Mouse (Mus musculus) heart, postnatal 36 days (tissue): ENCODE results near the gene Lexm. TPM values are rescaled to one million over a fixed set of nuclear protein-coding genes. Genes with fewer than 3 reads are reported as not detected.
A peak's percentile ranks its signal among the peaks of the same experiment; 100 is the strongest.

ENCODE experiments used
- DNase-seq, 2 experiments: peaks; one replicate each; pipeline ENCODE4 v3.0.0; 2021 to 2022
- intact Hi-C: fragments of 180-260 bp; cut with DNase I; formaldehyde crosslinking; loops from one replicate; pipeline ENCODE4 v1.15.1; 2025
- total RNA-seq, 2 experiments: library from RNA; stranded (reverse); gene quantifications; 2 replicates each; pipeline ENCODE4 v1.2.3; 2021

Lexm gene
- total RNA-seq, 2 experiments from 2014 or later, result not detected

DNA sequence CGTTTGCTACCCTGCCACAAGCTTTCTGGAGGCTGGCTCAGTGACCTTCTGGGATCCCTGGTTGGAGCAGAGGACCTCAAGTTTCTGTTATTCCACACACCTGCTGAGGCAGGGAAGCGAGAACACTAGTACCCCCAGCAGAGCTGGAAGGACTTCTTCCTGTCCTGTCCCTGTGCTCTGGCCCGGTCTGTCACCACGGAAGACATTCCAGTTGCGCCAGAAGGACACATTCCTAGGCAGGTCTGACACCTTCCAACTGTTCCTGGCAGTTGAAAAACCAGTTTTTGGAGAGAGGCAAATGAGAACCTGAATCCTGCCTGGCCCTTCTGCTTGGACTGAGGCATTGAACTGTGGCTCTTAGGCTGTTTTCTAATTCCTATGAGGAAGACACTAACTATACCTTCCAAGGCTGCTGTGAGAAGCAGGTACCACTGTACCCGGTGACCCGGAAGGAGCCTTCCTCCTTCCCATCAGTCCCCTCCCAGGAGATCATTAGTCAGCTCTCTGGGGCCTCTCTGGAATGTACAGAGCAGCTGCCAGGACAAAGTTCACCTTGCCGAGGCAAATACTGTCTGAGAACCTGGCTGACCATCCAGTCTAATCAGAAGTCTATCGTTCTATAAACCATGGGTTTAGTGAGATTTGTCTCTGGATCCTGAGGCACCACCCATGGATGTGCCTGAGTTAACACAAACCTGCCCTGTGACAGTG, 11.8 kb upstream of the Lexm start:
- no peak for DNase-seq
- intact Hi-C loops, result no loop called here

GRCm38 (mm10) chr4:106627809-106628208, 10.8 kb upstream of the Lexm start:
- intact Hi-C loops, result no loop called here
- no peak for DNase-seq

DNA sequence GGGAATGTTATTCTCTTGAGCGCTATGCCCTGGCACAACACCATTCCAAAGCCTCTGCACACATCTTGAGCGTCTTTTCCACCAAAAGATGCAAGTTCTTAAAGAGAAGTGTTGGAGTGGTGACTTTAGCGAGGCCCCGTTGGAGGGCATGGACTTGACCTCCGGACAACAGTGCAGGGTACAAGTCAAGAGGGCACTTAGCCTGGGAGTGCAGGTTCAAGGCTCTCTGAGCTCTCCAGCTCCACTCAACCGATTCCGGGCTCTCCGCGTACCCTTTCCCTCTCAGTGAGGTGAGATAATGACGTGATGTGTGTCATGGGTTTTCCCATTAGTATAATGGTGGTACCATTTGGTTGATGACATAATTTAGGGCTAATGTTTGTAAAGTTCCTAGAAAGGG, 7.2 kb upstream of the Lexm start:
- no peak for DNase-seq
- intact Hi-C loops, result no loop called here

DNA sequence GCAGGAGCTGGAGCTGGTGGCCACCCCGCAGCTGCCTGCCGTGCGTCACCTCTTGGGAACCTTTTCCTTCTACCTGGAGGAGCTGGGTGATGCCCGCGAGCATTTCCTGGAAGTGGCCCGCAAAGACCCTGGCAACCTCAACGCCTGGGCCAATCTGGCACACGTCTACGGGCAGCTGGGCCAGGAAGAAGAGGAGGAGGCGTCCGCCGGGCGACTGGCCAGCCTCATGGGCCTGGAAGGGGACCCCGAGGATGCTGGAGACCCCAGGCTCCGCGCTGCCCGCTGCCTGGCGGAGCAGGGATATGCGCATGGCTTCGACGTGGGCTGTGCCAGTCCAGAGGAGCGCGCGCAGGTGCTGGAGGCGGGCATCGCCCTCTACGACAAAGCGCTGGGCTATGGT, 5.7 kb upstream of the Lexm start:
- DNase-seq, result no peak
- intact Hi-C loops, result no loop called here

- intact Hi-C loops, result no loop called here
- no peak for DNase-seq
These were observed 5.0 kb upstream of the Lexm start, which contains the start of gene Ttc22 for GRCm38 (mm10) chr4:106622030-106622493. Gene Ttc22 (plus strand): TSS chr4:106622432.

DNA sequence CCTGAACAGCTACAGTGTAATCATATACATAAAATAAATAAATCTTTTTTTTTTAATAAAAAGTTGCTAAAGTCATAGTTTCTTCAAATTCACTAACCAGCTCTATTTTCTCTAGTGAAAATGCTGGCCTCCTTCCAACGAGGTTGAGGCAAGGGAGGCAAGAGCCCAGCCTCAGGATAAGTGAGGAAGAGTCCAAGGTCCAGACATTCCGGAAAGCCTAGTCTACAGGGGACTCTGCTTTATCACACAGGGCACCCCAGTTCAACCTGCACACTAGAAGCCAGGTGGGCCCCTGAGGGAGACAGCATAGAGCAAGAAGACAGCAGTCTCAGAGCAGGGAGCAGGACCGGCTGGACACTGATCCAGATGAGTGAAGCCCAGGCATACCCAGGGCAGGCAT, 4.4 kb upstream of the Lexm start:
- no peak for DNase-seq
- intact Hi-C loops, result no loop called here

- intact Hi-C loops, result no loop called here
- no peak for DNase-seq
These were observed 1.9 kb upstream of the Lexm start for GRCm38 (mm10) chr4:106618898-106619297.

GRCm38 (mm10) chr4:106615637-106616036, 1.4 kb downstream of the Lexm start:
- intact Hi-C loops, result no loop called here
- DNase-seq, result no peak

- DNase-seq, result no peak
- intact Hi-C loops, result loop anchor here (1.0 to 5.0 kb wide), 2 partner anchors 93 to 547 kb away; no protein-coding TSS in a partner anchor
These were observed 2.2 kb downstream of the Lexm start for GRCm38 (mm10) chr4:106614881-106615280.

- peak; percentile 47 to 61 for DNase-seq
- intact Hi-C loops, result loop anchor here (1.0 to 5.0 kb wide), 2 partner anchors 94 to 548 kb away; no protein-coding TSS in a partner anchor
These were observed 2.8 kb downstream of the Lexm start for GRCm38 (mm10) chr4:106614180-106614797.

- DNase-seq, result no peak
- intact Hi-C loops, result loop anchor here (5.0 kb wide), 1 partner anchor 549 kb away; no protein-coding TSS in a partner anchor
These were observed 3.5 kb downstream of the Lexm start for GRCm38 (mm10) chr4:106613560-106613959.

- DNase-seq, result no peak
- intact Hi-C loops, result loop anchor here (5.0 kb wide), 1 partner anchor 549 kb away; no protein-coding TSS in a partner anchor
These were observed 3.9 kb downstream of the Lexm start for GRCm38 (mm10) chr4:106613105-106613504.

DNA sequence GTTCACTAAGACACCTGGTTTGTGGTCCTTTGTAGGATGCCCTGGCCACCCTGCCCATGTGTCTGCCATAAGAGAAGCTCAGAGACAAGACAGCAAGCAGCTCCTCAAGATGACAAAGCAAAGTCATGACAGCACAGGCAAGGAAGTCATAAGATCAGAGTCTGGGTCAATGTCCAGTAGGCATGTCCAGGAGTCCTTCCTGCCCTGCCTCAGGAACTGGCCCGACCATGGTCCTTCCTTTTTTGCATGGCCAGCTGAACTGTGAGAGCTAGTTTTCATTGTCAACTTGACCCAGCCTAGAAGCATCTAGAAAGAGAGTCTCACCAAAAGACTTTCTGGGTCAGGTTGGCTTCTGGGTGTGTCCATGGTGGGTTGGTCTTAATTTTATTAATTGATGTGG, 9.1 kb downstream of the Lexm start:
- no peak for DNase-seq
- intact Hi-C loops, result no loop called here

DNA sequence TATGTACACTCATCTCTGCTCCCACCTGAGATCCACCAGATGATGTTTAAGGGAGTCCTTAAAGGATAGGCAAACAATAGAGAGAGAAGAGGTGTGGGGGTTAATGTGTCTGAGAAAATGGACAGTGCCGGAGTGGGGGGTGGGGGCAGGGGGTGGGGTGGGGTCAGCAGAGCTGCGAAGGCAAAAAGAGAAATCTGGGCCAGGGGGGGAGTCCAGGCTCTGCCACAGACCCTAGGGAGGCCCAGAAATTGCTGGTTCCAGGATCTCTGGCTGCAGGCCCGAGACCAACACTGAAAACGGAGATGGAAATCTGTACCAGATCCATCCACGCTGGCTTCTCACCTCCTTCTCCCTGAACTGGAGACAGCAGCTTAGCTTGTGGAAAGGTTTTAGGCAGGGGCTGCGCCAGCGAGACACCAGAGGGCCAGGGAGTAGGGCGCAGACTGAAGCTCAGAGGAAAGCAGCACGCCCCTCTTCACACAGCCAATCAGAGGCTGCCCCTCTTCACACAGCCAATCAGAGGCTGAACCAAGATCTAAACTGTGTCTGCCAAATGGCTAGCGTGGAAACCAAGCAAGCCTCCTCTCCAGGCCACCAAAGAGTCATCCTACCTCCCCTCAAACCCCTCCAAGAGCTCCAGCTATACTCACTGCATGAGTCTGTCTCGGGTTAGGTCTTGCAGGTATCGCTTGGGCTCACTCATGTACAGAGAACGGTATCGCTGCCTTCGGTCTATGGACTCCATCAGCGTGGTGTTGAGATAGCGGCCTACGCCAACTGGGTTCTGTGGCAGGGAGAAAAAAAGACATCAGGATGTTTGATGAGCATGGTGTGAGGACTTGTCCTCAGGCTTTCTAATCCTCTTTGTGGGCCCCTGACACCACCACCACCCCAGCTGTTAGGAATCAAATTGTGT, 10.1 kb downstream of the Lexm start:
- intact Hi-C loops, result no loop called here
- DNase-seq, result no peak

GRCm38 (mm10) chr4:106600770-106601169, 16.3 kb downstream of the Lexm start:
- intact Hi-C loops, result no loop called here
- DNase-seq, result no peak

GRCm38 (mm10) chr4:106599415-106599814, 17.6 kb downstream of the Lexm start:
- intact Hi-C loops, result no loop called here

DNA sequence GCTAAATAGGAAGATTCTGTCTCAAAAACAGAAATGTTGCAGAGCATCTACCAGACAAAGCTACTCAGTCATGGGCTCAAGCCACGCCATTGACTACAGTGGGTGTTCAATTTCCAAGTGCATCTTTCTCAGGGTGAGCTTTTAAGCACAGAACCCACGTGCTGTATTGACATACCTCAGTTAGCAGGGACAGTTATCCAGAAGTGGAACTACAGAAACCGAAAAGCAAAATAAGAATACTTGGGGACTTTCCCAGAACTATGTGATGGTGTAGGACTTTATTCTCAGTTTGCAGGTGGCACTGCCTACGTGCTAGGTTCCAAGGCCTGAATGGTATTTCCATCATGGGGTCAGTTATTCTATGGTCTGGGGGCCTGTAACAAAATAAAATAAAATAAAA, 19.3 kb downstream of the Lexm start:
- no peak for DNase-seq
- intact Hi-C loops, result no loop called here

More at GRCm38 (mm10) chr4:106599415-106599814, 17.6 kb downstream of the Lexm start:
- DNase-seq, result no peak

DNA sequence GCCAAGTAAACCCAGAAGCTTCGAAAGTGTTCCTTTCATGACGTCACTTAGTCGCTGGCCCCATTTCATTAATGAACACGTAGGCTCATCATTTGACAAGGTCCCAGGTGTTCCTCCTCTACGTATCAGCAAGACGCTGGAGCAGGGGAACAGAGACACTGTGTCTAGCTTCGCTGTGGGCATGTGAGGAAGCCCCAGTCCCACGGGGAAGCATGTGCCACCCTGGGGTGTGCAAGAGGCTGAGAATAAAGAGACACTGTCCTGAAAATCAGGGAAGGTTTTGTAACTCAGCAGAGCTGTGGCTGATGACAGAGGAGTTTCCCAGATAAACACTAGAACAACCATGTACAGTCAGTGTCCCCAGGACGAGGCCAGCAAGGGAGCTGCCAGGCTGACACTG, 20.0 kb downstream of the Lexm start:
- intact Hi-C loops, result no loop called here
- no peak for DNase-seq

DNA sequence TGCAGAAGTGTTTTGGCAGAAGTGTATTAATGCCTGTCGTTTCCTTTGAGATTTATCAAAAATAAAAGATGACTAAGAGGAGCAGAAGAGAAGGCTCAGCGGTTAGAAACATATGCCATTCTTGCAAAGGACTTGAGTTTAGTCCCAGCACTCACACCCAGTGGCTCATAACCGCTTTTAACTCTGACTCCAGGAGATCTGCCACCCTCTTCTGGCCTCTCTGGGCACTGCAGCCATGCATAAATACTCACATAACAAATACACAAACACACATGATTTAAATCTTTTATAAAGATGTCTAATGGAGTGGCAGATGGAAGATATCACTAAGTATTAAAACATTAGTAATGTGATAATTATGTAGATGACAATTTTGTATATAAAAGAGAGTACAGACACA, 20.8 kb downstream of the Lexm start:
- intact Hi-C loops, result no loop called here
- no peak for DNase-seq

GRCm38 (mm10) chr4:106593636-106594035, 23.4 kb downstream of the Lexm start:
- intact Hi-C loops, result no loop called here

GRCm38 (mm10) chr4:106590871-106591270, 26.2 kb downstream of the Lexm start:
- intact Hi-C loops, result no loop called here
- DNase-seq, result no peak

More at GRCm38 (mm10) chr4:106593636-106594035, 23.4 kb downstream of the Lexm start:
- no peak for DNase-seq
